Mouse (Mus musculus) hindbrain, embryonic 14.5 days (tissue): Measurements from ENCODE around the gene B3gat2. TPM values are rescaled to one million over a fixed set of nuclear protein-coding genes. Genes with fewer than 3 reads are reported as not detected.

ENCODE experiments used
- ATAC-seq: fragments of 200-750 bp; cut with Nextera tagmentation; 2 replicates; pipeline ENCODE4 v1.8.0; 2017; ENCODE audit warnings: moderate number of reproducible peaks, mild to moderate bottlenecking, moderate TSS enrichment, moderate library complexity; ENCODE audit not compliant: low FRiP score
- DNase-seq: peaks from one replicate; pipeline ENCODE4 v3.0.0-alpha.2; 2015; ENCODE audit warnings: low spot score
- H3K27ac ChIP-seq: fragments of 300-500 bp; sonication (generic); 2 replicates; pipeline ENCODE4 v1.5.1; 2014; ENCODE audit warnings: mild to moderate bottlenecking, moderate library complexity
- H3K27me3 ChIP-seq: fragments of 300-500 bp; sonication (generic); 2 replicates; pipeline ENCODE4 v1.6.1; 2014; ENCODE audit warnings: mild to moderate bottlenecking, low read length, mixed read lengths; ENCODE audit not compliant: control insufficient read depth, insufficient read depth
- H3K36me3 ChIP-seq: fragments of 300-500 bp; sonication (generic); replicated peaks from 2 replicates; pipeline ENCODE4 v1.6.1; 2014; ENCODE audit not compliant: control insufficient read depth, insufficient read depth
- H3K4me1 ChIP-seq: fragments of 300-500 bp; sonication (generic); replicated peaks from 2 replicates; pipeline ENCODE4 v1.6.1; 2014; ENCODE audit warnings: antibody characterized with exemption, low read length, mixed read lengths; ENCODE audit not compliant: control insufficient read depth, insufficient read depth
- H3K4me2 ChIP-seq: fragments of 300-500 bp; sonication (generic); replicated peaks from 2 replicates; pipeline ENCODE4 v1.6.1; 2014; ENCODE audit warnings: mild to moderate bottlenecking, moderate library complexity
- H3K4me3 ChIP-seq: fragments of 300-500 bp; sonication (generic); replicated peaks from 2 replicates; pipeline ENCODE4 v1.5.1; 2014; ENCODE audit warnings: mild to moderate bottlenecking, low read length
- H3K9ac ChIP-seq: fragments of 300-500 bp; sonication (generic); 2 replicates; pipeline ENCODE4 v1.6.1; 2014
- H3K9me3 ChIP-seq: fragments of 300-500 bp; sonication (generic); 2 replicates; pipeline ENCODE4 v1.6.1; 2016; ENCODE audit warnings: low read length; ENCODE audit not compliant: control insufficient read depth
- WGBS: fragments of 180-500 bp; shearing (Covaris S2); extraction: QIAGEN DNeasy Blood & Tissue Kit; methylation state at CpG from one replicate; pipeline ENCODE4 v1.1.7; 2014; 5-methylcytosine and 5-hydroxymethylcytosine counted together
- polyA plus RNA-seq: library from polyadenylated mRNA; unstranded; fragments of >200 nt; fragmentation: Nextera tagmentation; extraction: Ambion mirVana; gene quantifications from 2 replicates; pipeline ENCODE4 v1.2.1, GENCODE M21; 2014

Gene B3gat2
- polyA plus RNA-seq, result 23.8 and 24.2 TPM in 2 replicates

DNA sequence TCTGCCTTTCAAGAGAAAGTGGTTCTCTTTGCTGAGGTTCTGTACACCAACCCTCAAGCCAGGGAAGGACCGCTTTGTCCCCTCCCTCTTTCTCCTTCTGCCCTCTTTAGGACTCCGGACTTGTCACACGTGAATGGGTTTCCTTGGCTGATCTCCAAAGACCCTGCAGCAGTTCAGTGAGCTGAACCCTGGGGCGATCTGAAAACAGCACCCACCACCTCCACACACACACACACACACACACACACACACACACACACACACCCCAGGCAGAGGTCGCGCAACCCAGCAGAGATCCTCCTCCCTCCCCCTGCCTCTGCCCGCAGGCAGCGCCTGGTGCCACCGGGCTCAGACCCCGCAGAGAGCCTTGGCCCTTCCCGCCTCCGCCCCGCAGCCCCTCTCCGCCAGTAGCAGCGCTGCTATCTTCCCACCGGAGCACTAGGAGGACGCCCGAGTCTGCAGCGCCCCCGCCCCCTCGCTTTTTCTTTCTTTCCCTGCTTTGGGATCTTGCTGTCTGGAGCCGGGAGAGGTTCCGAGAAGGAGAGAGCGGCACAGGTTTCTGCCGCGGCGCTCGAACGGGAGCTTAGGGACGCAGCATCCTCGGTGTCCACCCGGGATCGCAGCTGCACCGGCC is at the start of gene B3gat2:
B3gat2 (plus strand) TSS at position 252 of the 634 bp plus-strand sequence.
- peak within 1 kb of the TSS; percentile 82 for H3K9ac ChIP-seq
- no peaks in the 10 kb centered on the region for H3K36me3 ChIP-seq
- H3K27ac ChIP-seq, result peak within 1 kb of the TSS; percentile 86
- peak; percentile 68 for ATAC-seq
- under 1% methylated on average over 34 of the region's 34 CpGs for WGBS
- peak within 1 kb of the TSS; percentile 69 for H3K4me2 ChIP-seq
- H3K4me1 ChIP-seq, result peaks cover 22% of the 10 kb centered on the region
- DNase-seq, result peak; percentile 74
- H3K27me3 ChIP-seq, result peaks cover 13% of the 10 kb centered on the region; the same call in 1 of the 2 replicates
- H3K4me3 ChIP-seq, result peak within 1 kb of the TSS; percentile 87
- no peaks in the 10 kb centered on the region for H3K9me3 ChIP-seq

DNA sequence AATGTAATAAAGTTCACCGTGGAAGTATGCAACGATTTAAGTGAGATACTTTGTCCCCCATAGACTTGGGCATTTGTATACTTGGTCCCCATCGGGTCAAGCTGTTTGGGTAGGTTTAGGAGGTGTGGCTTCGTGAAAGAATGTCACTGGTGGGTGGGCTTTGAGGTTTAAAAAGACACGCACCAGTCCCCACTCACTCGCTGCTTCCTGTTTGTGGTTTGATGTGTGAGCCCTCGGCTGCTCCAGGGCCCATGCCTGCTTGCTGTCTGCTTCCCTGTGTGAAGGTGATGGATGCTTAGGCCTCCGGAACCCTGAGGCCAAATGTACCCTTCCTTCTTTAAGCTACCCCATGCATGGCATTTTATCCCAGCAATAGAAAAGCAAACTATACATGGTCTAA is 41.2 kb upstream of the B3gat2 start:
- H3K4me3 ChIP-seq, result no peak overlapping the region
- ATAC-seq (no peak), DNase-seq (no peak)
- no peak overlapping the region for H3K27ac ChIP-seq
- H3K4me2 ChIP-seq, result no peak overlapping the region
- no peak overlapping the region for H3K9ac ChIP-seq
- no peaks in the 10 kb centered on the region for H3K36me3 ChIP-seq
- H3K27me3 ChIP-seq, result no peaks in the 10 kb centered on the region
- no peaks in the 10 kb centered on the region for H3K9me3 ChIP-seq
- WGBS, result 85% methylated on average over 8 of the region's 8 CpGs
- H3K4me1 ChIP-seq, result no peaks in the 10 kb centered on the region

DNA sequence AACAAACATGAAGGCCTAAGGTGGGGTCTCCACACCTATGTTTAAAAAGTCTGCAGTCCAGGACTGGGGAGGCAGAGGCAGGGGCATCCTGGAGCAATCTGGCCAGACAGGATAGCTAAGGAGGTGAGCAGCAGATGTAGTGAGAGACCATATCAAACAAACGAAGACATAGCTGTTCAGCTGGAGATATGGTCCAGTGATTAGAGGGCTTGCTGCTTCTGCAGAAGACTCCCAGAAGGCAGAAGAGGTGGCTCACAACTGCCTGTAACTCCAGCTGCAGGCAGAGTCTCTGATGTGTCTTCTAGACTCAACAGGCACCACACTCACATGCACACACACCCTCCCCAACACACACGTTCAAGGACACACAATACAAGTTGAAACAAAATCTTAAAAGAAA is 40.5 kb upstream of the B3gat2 start:
- H3K9ac ChIP-seq, result no peak overlapping the region
- H3K36me3 ChIP-seq, result no peaks in the 10 kb centered on the region
- no peaks in the 10 kb centered on the region for H3K9me3 ChIP-seq
- ATAC-seq (no peak), DNase-seq (no peak)
- no peaks in the 10 kb centered on the region for H3K4me1 ChIP-seq
- 81% methylated on average over 2 of the region's 2 CpGs for WGBS
- no peak overlapping the region for H3K4me3 ChIP-seq
- no peaks in the 10 kb centered on the region for H3K27me3 ChIP-seq
- H3K27ac ChIP-seq, result no peak overlapping the region
- H3K4me2 ChIP-seq, result no peak overlapping the region

DNA sequence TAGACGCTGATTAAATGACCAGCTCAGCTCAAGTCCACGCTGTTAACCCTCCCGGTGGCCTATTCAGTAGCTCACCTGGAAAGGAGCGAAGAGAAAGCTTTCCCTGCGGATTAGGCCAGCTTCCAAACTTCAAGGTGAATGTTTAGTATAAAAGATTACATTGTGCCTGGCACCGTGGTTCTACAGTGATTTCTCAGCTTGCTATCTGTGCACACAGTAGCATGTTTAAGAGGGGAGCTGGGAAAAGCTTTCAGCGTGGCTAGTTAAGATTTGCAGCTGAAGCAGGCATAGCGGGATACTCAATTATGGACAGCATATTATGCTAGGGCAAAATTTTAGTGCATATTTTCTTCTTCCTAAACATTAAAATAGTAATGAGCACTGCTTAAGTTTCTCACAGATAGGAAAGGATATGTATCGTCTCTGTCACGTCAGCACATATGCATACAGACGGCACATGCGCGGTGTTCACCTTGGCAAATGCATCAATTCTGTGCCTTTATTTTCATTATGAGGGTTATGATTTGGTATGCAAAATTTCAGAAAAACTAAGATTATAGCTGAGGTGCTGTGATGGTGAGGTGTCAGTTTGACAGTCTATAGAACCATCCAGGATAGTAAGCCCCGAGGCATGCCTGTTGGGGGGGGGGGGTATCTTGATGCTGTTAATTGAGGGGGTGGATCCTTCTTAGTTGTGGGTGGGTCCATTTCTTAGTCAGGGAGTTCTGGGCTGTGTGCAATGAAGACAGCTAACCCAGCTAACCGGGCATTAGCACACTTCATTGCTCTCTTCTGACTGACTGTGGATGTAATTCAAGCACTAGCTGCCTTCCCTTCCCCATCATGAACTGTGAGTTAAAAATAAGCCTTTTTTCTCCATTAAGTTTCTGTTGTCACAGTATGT is 38.8 kb upstream of the B3gat2 start:
- no peaks in the 10 kb centered on the region for H3K27me3 ChIP-seq
- no peak overlapping the region for H3K9ac ChIP-seq
- H3K27ac ChIP-seq, result no peak overlapping the region
- H3K4me2 ChIP-seq, result no peak overlapping the region
- DNase-seq (no peak), ATAC-seq (no peak)
- H3K4me1 ChIP-seq, result no peaks in the 10 kb centered on the region
- no peaks in the 10 kb centered on the region for H3K36me3 ChIP-seq
- no peak overlapping the region for H3K4me3 ChIP-seq
- H3K9me3 ChIP-seq, result no peaks in the 10 kb centered on the region
- 75% methylated on average over 15 of the region's 15 CpGs for WGBS

DNA sequence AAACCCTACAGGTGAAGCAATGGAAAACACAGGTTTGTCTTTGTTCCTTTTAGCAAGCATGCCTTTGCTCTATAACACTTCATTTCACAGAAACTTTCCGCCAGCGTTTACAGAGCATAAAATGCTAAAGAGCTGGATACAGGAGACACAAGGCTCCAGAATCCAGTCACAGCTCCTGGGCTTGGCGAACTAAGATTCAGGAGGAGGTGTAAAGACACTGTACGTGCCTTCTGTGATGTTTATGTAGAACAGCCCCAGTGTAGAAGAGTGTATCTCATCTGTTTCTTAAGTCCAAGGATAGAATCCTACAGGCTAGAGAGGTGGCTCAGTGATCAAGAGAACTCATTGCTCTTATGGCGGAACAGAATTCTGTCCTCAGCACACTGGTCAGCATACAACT is 30.2 kb upstream of the B3gat2 start:
- Histone ChIP-seq H3K27me3 (no peaks in the 10 kb centered on the region), H3K27ac (no peak overlapping the region), H3K4me2 (no peak overlapping the region), H3K9ac (no peak overlapping the region), H3K9me3 (no peaks in the 10 kb centered on the region), H3K4me1 (no peaks in the 10 kb centered on the region), H3K36me3 (no peaks in the 10 kb centered on the region), H3K4me3 (no peak overlapping the region)
- no peak for ATAC-seq
- no peak for DNase-seq
- 96% methylated on average over 5 of the region's 5 CpGs for WGBS

DNA sequence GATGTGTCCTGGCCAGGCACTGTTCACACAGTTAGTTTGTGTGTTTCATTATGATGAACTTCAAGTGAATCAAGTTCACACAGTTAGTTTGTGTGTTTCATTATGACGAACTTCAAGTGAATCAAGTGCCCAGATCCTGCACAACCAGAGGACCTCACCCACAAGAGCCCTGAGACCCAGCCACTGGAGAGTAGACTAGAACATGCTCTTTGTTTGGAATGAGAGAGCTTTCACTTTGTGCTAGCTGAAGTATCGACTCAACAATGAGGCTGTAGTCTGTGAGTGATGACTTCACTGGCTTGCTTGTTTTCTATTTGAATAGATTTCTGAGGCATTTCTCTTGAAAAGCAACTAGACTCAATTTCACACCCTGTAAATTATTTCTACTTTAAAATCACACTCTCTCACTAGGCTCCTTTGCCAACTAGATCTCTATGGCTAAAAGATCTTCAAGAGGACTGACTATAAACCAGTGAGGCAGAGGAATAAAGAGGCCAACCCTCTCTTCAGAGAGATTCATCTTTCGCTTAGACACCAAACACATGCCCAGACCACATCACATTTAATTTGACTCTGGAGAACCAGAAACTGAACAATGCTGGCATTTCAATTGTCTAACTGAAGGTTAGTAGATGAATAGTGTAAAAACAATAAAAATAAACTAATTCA is 10.6 kb upstream of the B3gat2 start:
- Histone ChIP-seq H3K4me1 (no peaks in the 10 kb centered on the region), H3K9ac (no peak overlapping the region), H3K27ac (no peak overlapping the region), H3K9me3 (no peaks in the 10 kb centered on the region), H3K4me3 (no peak overlapping the region), H3K36me3 (no peaks in the 10 kb centered on the region), H3K4me2 (no peak overlapping the region), H3K27me3 (no peaks in the 10 kb centered on the region)
- DNase-seq, result no peak
- 51% methylated on average over 3 of the region's 3 CpGs for WGBS
- ATAC-seq, result no peak

DNA sequence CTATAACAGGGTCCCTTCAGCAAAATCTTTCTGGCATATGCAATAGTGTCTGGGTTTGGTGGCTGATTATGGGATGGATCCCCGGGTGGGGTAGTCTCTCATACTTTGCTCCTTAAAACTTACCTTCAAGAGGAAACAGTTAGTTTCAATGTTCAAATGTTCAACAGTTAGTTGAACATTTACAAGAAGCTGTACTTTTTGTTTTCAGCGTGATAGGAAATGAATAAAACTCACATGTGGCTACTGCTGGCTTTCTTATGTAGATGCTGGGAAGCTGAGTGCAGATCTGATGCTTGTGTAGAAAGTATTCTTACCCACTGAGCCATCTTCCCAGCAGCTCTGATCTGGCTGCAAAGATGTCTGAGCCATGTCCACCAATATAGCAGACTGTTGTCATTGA is 8.5 kb upstream of the B3gat2 start:
- no peak overlapping the region for H3K27ac ChIP-seq
- ATAC-seq (no peak), DNase-seq (no peak)
- H3K4me2 ChIP-seq, result no peak overlapping the region
- no peaks in the 10 kb centered on the region for H3K4me1 ChIP-seq
- H3K9ac ChIP-seq, result no peak overlapping the region
- no peaks in the 10 kb centered on the region for H3K36me3 ChIP-seq
- WGBS, result 89% methylated on average over 2 of the region's 2 CpGs
- H3K9me3 ChIP-seq, result no peaks in the 10 kb centered on the region
- no peaks in the 10 kb centered on the region for H3K27me3 ChIP-seq
- no peak overlapping the region for H3K4me3 ChIP-seq

DNA sequence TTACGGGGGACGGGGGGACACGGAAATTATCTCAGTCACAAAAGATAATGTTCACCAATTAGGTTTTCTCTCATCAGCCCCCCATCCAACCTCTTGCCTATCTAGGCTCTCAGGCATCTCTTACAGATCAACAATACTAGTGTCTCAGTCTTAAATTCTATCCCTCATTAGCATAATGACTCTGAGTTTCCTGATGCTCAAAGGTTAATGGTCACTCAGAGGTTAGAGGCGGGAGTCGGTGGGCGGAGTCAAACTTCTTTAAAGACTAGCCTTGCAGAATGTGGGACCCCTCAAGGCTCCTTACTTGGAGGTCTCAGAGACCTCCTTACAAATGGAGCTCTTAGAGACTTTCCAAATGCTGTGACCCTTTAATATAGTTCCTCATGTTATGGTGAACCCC is 8.0 kb upstream of the B3gat2 start:
- ATAC-seq, result no peak
- 91% methylated on average over 6 of the region's 6 CpGs for WGBS
- H3K27me3 ChIP-seq, result no peaks in the 10 kb centered on the region

DNA sequence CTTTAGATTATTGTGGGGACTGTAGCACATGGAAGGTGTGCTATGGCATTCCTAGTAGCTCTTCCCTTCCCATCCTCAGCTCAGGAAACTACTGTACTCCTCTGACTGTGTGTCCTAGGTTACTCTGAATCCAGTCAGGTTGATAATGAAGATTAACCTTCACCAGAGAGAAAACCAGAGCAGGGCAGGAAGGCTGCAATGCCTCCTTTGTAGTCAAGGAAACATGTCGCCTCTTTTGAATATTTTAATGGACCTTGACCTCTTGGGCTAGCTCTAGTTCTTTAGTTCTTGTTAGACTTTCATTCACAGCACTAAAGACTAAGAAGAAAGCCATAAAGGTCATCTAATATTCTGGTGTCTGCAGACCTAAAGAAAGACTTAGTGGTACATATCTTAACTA is 7.2 kb upstream of the B3gat2 start:
- Histone ChIP-seq H3K9ac (no peak overlapping the region), H3K27me3 (peaks cover 3% of the 10 kb centered on the region; the same call in 1 of the 2 replicates), H3K36me3 (no peaks in the 10 kb centered on the region), H3K27ac (no peak overlapping the region), H3K9me3 (no peaks in the 10 kb centered on the region), H3K4me1 (no peaks in the 10 kb centered on the region), H3K4me2 (no peak overlapping the region), H3K4me3 (no peak overlapping the region)
- 66% methylated on average over 1 of the region's 1 CpGs for WGBS
- ATAC-seq, result no peak
- DNase-seq, result no peak

More for the DNA sequence above, 8.0 kb upstream of the B3gat2 start:
- no peak for DNase-seq
- no peak overlapping the region for H3K4me2 ChIP-seq
- H3K9me3 ChIP-seq, result no peaks in the 10 kb centered on the region
- H3K27ac ChIP-seq, result no peak overlapping the region
- H3K36me3 ChIP-seq, result no peaks in the 10 kb centered on the region
- no peak overlapping the region for H3K9ac ChIP-seq
- H3K4me3 ChIP-seq, result no peak overlapping the region
- H3K4me1 ChIP-seq, result no peaks in the 10 kb centered on the region
